Mouse (Mus musculus) yolk sac, embryonic 10.5 days (tissue): ENCODE results near the gene Gabrp.

Source experiments
- DNase-seq: peaks from one replicate; pipeline ENCODE4 v3.0.0-alpha.2; 2017; ENCODE audit warnings: low spot score

Gabrp gene

DNA sequence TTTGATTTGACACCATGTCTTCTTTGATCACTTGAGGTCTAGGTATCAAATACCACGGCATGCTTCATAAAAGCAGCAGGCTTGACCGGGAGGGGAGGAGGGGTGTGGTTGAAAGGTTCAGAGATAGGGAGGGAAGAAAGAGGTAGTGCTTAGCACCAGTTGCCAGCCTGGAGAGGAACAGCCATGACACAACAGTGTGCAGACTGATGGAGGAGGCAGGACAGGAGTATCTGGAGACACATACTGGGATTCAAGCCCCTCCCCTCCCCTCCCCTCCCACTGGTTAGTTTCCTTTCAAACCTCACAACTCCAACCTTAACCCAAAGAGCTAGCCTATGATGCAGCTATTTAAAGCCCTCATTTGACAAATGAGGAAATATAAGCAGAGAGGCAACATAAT, 49.2 kb downstream of the Gabrp start:
- no peak for DNase-seq

- DNase-seq, result peak; percentile 76
These were observed 65.3 kb downstream of the Gabrp start, which contains the start of gene Ranbp17 for GRCm38 (mm10) chr11:33513376-33513991. Gene Ranbp17 (minus strand): TSS chr11:33513746.

GRCm38 (mm10) chr11:33512854-33513375, 65.8 kb downstream of the Gabrp start:
- peak; percentile 79 for DNase-seq

DNA sequence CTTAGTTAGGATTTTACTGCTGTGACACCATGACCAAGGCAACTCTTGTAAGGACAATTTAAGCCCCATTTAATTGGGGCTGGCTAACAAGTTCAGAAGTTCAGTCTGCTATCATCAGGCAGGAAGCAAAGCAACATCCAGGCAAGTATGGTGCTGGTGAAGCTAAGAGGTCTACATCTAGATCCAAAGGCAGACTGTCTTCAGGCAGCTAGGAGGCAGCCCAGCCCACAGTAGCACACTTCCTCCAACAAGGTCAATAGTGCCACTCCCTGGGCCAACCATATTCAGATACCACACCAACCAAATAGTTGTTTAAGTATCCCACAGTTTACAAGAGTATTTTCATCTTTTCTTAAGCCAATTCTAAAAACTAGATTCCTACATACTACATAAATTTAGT, 69.4 kb downstream of the Gabrp start:
- no peak for DNase-seq
